Mouse (Mus musculus) right cerebral cortex, postnatal 14 days (tissue): ENCODE measurements around the gene Avpr1a.

ENCODE experiments used
- DNase-seq: peaks from one replicate; pipeline ENCODE4 v3.0.0; 2022

The Avpr1a gene

DNA sequence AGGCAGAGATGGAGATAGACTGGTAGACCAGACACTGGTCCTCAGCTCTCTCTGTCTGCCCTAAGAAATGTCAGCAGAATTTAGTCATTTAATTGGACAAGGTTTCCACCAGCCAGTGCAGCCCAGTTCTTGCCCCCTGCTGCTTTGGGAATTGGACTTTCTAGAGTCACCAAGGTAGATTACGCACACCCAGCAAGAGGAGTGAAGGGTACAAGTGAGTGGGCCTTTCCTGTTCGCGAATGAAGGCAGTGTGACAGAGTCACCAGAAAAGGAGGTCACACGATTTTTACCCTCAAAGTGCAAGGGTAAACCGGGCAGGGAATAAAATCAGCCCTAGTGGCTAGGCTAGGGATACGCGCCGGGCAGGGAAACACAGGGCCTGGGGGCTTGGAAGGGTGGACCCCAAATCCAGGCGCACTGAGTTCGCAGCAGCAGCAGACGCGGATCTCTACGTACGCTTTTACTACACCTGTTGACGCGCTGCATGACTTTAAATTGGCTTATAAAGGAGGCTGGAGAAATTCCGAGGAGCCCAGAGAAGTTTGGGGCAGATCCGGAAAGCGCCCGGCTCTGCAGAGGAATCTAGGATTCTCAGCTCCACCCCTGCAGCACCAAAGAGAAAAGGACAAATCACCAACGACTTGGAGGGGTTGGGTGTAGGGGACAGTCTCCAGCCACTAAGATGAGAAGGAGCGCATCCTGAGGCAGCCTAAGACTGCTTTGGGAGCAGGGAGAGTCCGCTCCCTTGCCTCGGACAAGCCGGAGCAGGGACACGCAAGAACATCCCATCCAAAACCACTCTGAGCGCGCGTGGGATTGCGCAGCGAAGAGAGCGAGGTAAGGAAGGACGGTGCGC lies at the start of gene Avpr1a:
Gene Avpr1a (plus strand): TSS at position 639 of the 856 bp plus-strand sequence.
- DNase-seq = no peak

DNA sequence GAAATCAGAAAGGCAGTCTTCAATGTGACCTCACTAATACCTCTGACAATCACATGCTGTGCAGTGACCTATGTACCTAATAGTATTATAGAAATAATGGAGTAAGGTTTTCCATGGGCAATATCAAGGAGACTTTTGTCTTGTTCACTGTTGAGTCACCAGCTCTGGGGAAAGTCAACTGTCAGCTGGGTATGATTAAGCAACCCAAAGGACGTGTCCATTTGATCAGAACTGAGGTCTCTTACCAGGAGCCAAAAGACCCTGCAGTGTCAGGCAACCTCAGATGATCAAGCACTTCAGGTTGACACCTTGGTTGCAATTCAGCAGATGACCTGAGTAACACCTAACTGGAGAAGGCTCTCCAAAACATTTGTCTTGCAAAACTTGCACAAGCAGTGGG lies 46.0 kb upstream of the Avpr1a start:
- DNase-seq = no peak

DNA sequence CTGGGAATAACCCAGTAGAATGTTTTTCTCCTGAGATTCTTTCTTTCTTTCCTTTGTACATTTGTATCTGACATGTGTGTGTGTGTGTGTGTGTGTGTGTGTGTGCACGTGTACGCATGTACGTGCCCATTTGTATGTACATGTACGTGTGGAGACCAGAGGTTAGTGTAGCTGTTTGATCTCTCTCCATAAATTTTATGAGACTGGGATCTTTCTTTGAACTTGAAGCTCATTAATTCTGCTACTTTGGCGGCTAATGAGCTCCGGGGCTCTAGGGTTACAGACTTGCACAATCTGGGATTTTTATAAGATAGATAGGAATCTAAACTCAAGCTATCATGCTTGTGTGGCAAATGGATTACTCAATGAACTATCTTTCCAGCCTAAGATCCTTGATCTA lies 42.0 kb upstream of the Avpr1a start:
- DNase-seq = no peak

- DNase-seq = no peak
Measured at GRCm38 (mm10) chr10:122408697-122409409, 39.4 kb upstream of the Avpr1a start.

DNA sequence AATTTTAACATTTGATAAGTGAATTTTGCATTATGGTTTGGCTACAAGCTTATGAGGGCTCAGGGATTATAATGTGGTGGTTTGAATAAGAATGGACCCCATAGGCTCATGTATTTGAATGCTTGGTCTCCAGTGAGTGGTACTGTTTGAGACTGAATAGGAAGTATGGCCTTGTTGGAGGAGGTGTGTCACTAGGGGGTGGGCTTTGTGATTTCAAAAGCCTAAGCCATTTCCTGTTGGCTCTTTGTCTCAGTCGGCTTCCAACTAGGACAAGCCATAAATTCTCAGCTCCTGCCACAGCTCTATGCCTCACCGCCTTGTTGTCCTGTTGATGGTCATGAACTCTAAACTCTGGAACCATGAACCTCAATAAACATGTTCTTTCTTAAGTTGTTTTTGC lies 37.5 kb upstream of the Avpr1a start:
- DNase-seq = no peak

GRCm38 (mm10) chr10:122432690-122433089 lies 15.6 kb upstream of the Avpr1a start:
- no peak for DNase-seq

- DNase-seq = peak; percentile 87
Measured at GRCm38 (mm10) chr10:122447275-122447674, 1.0 kb upstream of the Avpr1a start.

- DNase-seq = peak; percentile 25
Measured at GRCm38 (mm10) chr10:122448717-122449611, 665 bp downstream of the Avpr1a start.

GRCm38 (mm10) chr10:122449856-122450255 lies 1.6 kb downstream of the Avpr1a start:
- no peak for DNase-seq

- no peak for DNase-seq
Measured at GRCm38 (mm10) chr10:122453466-122453865, 5.2 kb downstream of the Avpr1a start.

DNA sequence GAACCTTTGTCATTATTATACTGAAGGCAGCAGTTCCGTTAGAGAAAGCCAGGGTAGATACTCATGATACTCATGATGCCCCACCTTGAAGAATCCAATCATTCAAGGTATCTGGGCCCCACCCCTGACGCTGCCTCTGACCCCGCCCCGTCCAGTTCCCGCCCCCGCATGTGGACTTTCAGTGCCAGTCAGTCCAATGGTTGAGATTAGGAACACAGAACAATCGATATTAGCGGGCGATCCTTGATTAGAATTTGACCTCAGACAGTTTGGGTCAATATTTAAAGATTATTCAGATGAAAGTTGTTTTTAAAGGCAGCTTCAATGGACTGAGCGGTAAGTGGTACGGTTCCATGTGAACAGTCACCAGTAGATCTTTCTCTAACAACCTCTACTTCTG lies 7.5 kb downstream of the Avpr1a start:
- no peak for DNase-seq

DNA sequence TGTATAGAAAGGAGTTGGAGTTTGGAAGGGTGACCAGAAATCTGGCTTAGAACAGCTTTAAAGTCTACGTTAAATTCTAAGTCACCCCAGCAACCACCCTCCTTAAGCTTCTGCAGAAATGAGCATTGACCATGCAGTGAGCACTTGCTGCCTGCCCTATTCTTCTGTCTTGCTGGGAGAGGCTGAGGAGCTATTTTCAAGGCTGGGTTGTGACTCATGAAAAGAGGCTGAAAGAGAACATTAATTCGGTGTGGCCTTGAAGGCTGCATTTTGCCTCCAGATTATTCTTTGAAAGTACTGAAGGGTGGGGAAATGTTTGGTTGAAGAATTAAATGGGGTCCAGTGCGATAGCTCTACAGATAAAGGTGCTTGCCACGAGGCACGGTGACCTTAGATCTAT lies 28.5 kb downstream of the Avpr1a start:
- no peak for DNase-seq

DNA sequence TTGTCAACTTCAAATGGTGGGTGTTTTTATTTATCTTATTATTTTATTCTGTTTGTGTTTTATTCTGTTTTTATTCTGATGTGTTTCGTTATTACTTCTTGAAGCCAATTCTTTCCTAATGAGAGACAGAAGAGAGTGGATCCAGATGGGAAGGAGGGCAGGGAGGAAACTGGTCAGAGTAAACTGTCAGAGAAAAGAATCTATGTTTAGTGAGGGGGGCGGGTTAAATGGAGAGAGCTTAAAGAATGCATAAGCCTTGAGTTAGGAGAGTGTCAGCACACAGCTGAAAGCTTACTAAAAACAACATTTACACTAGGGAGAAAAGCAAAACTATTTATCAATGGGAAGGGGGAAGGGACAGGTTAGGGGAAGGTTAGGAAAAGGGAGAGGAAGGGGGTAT lies 50.3 kb downstream of the Avpr1a start:
- no peak for DNase-seq

- DNase-seq = no peak
Measured at GRCm38 (mm10) chr10:122499306-122499705, 51.0 kb downstream of the Avpr1a start.
